Mouse (Mus musculus) liver, postnatal 0 days (tissue): ENCODE data around the gene Bok. TPM values are rescaled to one million over a fixed set of nuclear protein-coding genes. Genes with fewer than 3 reads are reported as not detected.

Experiments used
- ATAC-seq: fragments of 200-750 bp; cut with Nextera tagmentation; 2 replicates; pipeline ENCODE4 v1.8.0; 2017; ENCODE audit warnings: mild to moderate bottlenecking, moderate library complexity
- DNase-seq: peaks from one replicate; pipeline ENCODE4 v3.0.0-alpha.2; 2016
- H3K27ac ChIP-seq: fragments of 300-500 bp; sonication (generic); 2 replicates; pipeline ENCODE4 v1.5.1; 2014; ENCODE audit warnings: antibody characterized with exemption, moderate library complexity, mild to moderate bottlenecking, low read depth
- H3K27me3 ChIP-seq: fragments of 300-500 bp; sonication (generic); 2 replicates; pipeline ENCODE4 v1.6.1; 2014; ENCODE audit warnings: low read length, control low read depth, mixed read lengths; ENCODE audit not compliant: insufficient read depth
- H3K36me3 ChIP-seq: fragments of 300-500 bp; sonication (generic); replicated peaks from 2 replicates; pipeline ENCODE4 v1.6.1; 2014; ENCODE audit warnings: mild to moderate bottlenecking, control low read depth, low read length, moderate library complexity, mixed read lengths; ENCODE audit not compliant: insufficient read depth
- H3K4me1 ChIP-seq: fragments of 300-500 bp; sonication (generic); 2 replicates; pipeline ENCODE4 v1.6.1; 2014; ENCODE audit warnings: antibody characterized with exemption, mild to moderate bottlenecking, control low read depth; ENCODE audit not compliant: insufficient read depth
- H3K4me2 ChIP-seq: fragments of 300-500 bp; sonication (generic); 2 replicates; pipeline ENCODE4 v1.6.1; 2014; ENCODE audit warnings: low read depth, mild to moderate bottlenecking, low read length, moderate library complexity, mixed read lengths
- H3K4me3 ChIP-seq: fragments of 300-500 bp; sonication (generic); 2 replicates; pipeline ENCODE4 v1.5.1; 2014; ENCODE audit warnings: low read depth, low read length
- H3K9ac ChIP-seq: fragments of 300-500 bp; sonication (generic); replicated peaks from 2 replicates; pipeline ENCODE4 v1.6.1; 2014; ENCODE audit warnings: mild to moderate bottlenecking, moderate library complexity
- H3K9me3 ChIP-seq: fragments of 300-500 bp; sonication (generic); 2 replicates; pipeline ENCODE4 v1.6.1; 2016; ENCODE audit warnings: mild to moderate bottlenecking, control low read depth, low read length, mixed read lengths
- CTCF ChIP-seq: sonication (generic); IDR thresholded peaks from 2 replicates; pipeline ENCODE4 v1.5.1; 2016; ENCODE audit warnings: antibody characterized with exemption, low read depth
- EP300 ChIP-seq: IDR thresholded peaks from 2 replicates; pipeline ENCODE4 v1.6.1; 2016; ENCODE audit warnings: antibody characterized with exemption, low read depth, mild to moderate bottlenecking
- WGBS: fragments of 180-500 bp; shearing (Covaris S2); extraction: QIAGEN DNeasy Blood & Tissue Kit; methylation state at CpG from one replicate; pipeline ENCODE4 v1.1.7; 2014; ENCODE audit not compliant: insufficient replicate concordance; 5-methylcytosine and 5-hydroxymethylcytosine counted together
- polyA plus RNA-seq: library from polyadenylated mRNA; unstranded; fragments of >200 nt; fragmentation: Nextera tagmentation; extraction: Ambion mirVana; gene quantifications from 2 replicates; pipeline ENCODE4 v1.2.1, GENCODE M21; 2015

Gene Bok
- 6.8 and 7.2 TPM in 2 replicates for polyA plus RNA-seq

GRCm38 (mm10) chr1:93685401-93686244 is at the start of gene Bok:
Bok (plus strand) TSS chr1:93685660.
- no peaks in the 10 kb centered on the region for H3K9me3 ChIP-seq
- under 1% methylated on average over 70 of the region's 78 CpGs for WGBS
- H3K27me3 ChIP-seq = peaks cover 33% of the 10 kb centered on the region
- no peaks in the 10 kb centered on the region for H3K36me3 ChIP-seq
- H3K9ac ChIP-seq = peak within 1 kb of the TSS; percentile 16
- peak within 1 kb of the TSS; percentile 81 for H3K4me2 ChIP-seq
- TF ChIP-seq EP300 (no peak), CTCF (no peak)
- H3K27ac ChIP-seq = peak within 1 kb of the TSS; percentile 29; the same call in 1 of the 2 replicates
- peak; percentile 33 for ATAC-seq
- peaks cover 15% of the 10 kb centered on the region; the same call in 1 of the 2 replicates for H3K4me1 ChIP-seq
- DNase-seq = peak; percentile 60
- H3K4me3 ChIP-seq = peak within 1 kb of the TSS; percentile 54

GRCm38 (mm10) chr1:93636211-93636897 is 49.1 kb upstream of the Bok start:
- H3K4me3 ChIP-seq = peak overlapping the region; percentile 89
- H3K9me3 ChIP-seq = no peaks in the 10 kb centered on the region
- H3K4me2 ChIP-seq = peak overlapping the region; percentile 78
- ATAC-seq (peak; percentile 28), DNase-seq (no peak)
- WGBS = 28% methylated on average over 7 of the region's 7 CpGs
- H3K27me3 ChIP-seq = no peaks in the 10 kb centered on the region
- H3K36me3 ChIP-seq = no peaks in the 10 kb centered on the region; the same call in 1 of the 2 replicates
- peaks cover 29% of the 10 kb centered on the region for H3K4me1 ChIP-seq
- TF ChIP-seq CTCF (peak; percentile 47), EP300 (no peak)
- peak overlapping the region; percentile 77 for H3K9ac ChIP-seq
- H3K27ac ChIP-seq = peak overlapping the region; percentile 83

GRCm38 (mm10) chr1:93641978-93642377 is 43.5 kb upstream of the Bok start:
- H3K27ac ChIP-seq = no peak overlapping the region
- no peaks in the 10 kb centered on the region for H3K36me3 ChIP-seq
- no peak overlapping the region for H3K9ac ChIP-seq
- no peaks in the 10 kb centered on the region for H3K9me3 ChIP-seq
- no peak overlapping the region for H3K4me2 ChIP-seq
- no peaks in the 10 kb centered on the region for H3K4me1 ChIP-seq
- WGBS = 84% methylated on average over 2 of the region's 2 CpGs
- no peak overlapping the region for H3K4me3 ChIP-seq
- DNase-seq (no peak), ATAC-seq (no peak)
- no peaks in the 10 kb centered on the region for H3K27me3 ChIP-seq
- TF ChIP-seq EP300 = no peak
- no peak for TF ChIP-seq CTCF

- no peak overlapping the region for H3K27ac ChIP-seq
- H3K4me2 ChIP-seq = no peak overlapping the region
- H3K4me1 ChIP-seq = no peaks in the 10 kb centered on the region
- no peaks in the 10 kb centered on the region for H3K36me3 ChIP-seq
- ATAC-seq = no peak
- TF ChIP-seq CTCF (no peak), EP300 (no peak)
- no peak for DNase-seq
- H3K9ac ChIP-seq = no peak overlapping the region
- 83% methylated on average over 2 of the region's 2 CpGs for WGBS
- no peak overlapping the region for H3K4me3 ChIP-seq
- H3K9me3 ChIP-seq = no peaks in the 10 kb centered on the region
- no peaks in the 10 kb centered on the region for H3K27me3 ChIP-seq
Measured at GRCm38 (mm10) chr1:93642692-93643091, 42.8 kb upstream of the Bok start.

- DNase-seq (no peak), ATAC-seq (no peak)
- Histone ChIP-seq H3K27me3 (no peaks in the 10 kb centered on the region), H3K4me3 (no peak overlapping the region), H3K27ac (no peak overlapping the region), H3K4me1 (peaks cover 2% of the 10 kb centered on the region; the same call in 1 of the 2 replicates), H3K36me3 (no peaks in the 10 kb centered on the region), H3K9me3 (no peaks in the 10 kb centered on the region), H3K4me2 (no peak overlapping the region), H3K9ac (no peak overlapping the region)
- WGBS = 56% methylated on average over 5 of the region's 5 CpGs
- TF ChIP-seq EP300 (no peak), CTCF (no peak)
Measured at GRCm38 (mm10) chr1:93649604-93650172, 35.8 kb upstream of the Bok start.

GRCm38 (mm10) chr1:93654275-93654674 is 31.2 kb upstream of the Bok start:
- no peaks in the 10 kb centered on the region for H3K36me3 ChIP-seq
- DNase-seq = no peak
- ATAC-seq = no peak
- no peaks in the 10 kb centered on the region for H3K27me3 ChIP-seq
- H3K4me3 ChIP-seq = no peak overlapping the region
- no peak overlapping the region for H3K4me2 ChIP-seq
- 24% methylated on average over 2 of the region's 2 CpGs for WGBS
- H3K4me1 ChIP-seq = peaks cover 2% of the 10 kb centered on the region; the same call in 1 of the 2 replicates
- no peak overlapping the region for H3K9ac ChIP-seq
- no peak overlapping the region for H3K27ac ChIP-seq
- no peak for TF ChIP-seq CTCF
- H3K9me3 ChIP-seq = no peaks in the 10 kb centered on the region
